Mouse (Mus musculus): ENCODE measurements around the gene Cldn11.

GRCm38 (mm10) chr3:31104936-31105335 lies 44.8 kb upstream of the Cldn11 start:
- TF ChIP-seq GATA1 (IDR thresholded peaks at IDR 0.05; ENCODE audit: borderline replicate concordance, low read length), result no peak
- no peak for TF ChIP-seq CTCF (IDR thresholded peaks at IDR 0.05; ENCODE audit: low read depth, low read length)
- no peak for TF ChIP-seq GATA2 (IDR thresholded peaks at IDR 0.05; ENCODE audit: borderline replicate concordance, low read depth, low read length)
- no peak for TF ChIP-seq POLR2AphosphoS5 (IDR thresholded peaks at IDR 0.05; ENCODE audit: insufficient replicate concordance, low read depth, low read length)
- TF ChIP-seq TAL1 (conservative IDR thresholded peaks at IDR 0.05; ENCODE audit: low read depth, low read length), result no peak
